Mouse (Mus musculus): ENCODE measurements at regions not wholly inside any gene's neighbourhood (a gene's known extent, or its start where the extent isn't known, plus 50 kb on each side); places are given as distances from the start of the nearest gene placed in this dataset.

- no peak for DNase-seq (ENCODE audit: inconsistent age in 2 of 2, low spot score in 1 of 2)
These were observed 113.2 kb upstream of the Gm17509 start for GRCm38 (mm10) chr13:117334125-117334524.

DNA sequence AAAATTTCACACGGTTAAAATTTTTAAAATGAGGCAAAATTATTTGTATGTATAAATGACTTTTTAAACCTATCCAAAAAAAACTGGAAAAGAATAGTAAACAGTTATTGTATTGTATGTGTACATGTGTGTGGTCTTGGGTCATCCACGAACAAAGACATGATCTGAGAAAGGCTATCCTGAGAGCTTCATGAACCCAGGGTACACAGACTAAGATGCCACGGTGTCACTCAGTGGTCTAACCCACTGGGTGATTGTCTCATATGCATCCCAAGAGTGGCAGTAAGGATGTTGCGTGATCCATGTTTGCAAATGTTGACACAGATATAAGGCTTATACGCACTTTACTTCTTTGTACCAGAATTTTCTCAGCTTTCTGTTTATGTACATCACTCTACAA, 113.7 kb upstream of the Gm17509 start:
- DNase-seq (ENCODE audit: inconsistent age in 2 of 2, low spot score in 1 of 2): no peak

- DNase-seq (ENCODE audit: inconsistent age in 2 of 2, low spot score in 1 of 2): no peak
These were observed 160.3 kb upstream of the Gm17509 start for GRCm38 (mm10) chr13:117381086-117381595.

GRCm38 (mm10) chr13:117383480-117384137, 162.7 kb upstream of the Gm17509 start:
- DNase-seq (ENCODE audit: inconsistent age in 2 of 2, low spot score in 1 of 2): no peak

DNA sequence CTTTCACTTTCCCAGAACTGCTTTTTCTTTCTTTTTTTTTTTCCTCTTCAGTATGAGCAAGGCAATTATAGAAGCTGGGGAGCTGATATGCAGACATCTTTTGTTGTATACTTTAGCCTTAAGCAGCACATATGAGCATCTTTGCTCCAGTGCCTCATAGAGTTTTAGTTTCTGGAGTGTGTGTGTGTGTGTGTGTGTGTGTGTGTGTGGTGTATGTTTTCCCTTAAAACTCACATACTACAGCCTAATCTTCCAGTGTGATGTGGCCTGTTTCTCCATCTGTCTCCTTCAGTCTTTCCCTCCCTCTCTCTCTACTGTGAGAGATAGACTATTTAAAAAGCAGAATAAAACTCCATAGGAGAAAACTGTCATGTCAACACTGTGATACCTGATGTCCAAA, 169.4 kb upstream of the Gm17509 start:
- no peak for DNase-seq (ENCODE audit: inconsistent age in 2 of 2, low spot score in 1 of 2)

GRCm38 (mm10) chr13:117393488-117393887, 172.6 kb upstream of the Gm17509 start:
- DNase-seq (ENCODE audit: inconsistent age in 2 of 2, low spot score in 1 of 2): no peak

DNA sequence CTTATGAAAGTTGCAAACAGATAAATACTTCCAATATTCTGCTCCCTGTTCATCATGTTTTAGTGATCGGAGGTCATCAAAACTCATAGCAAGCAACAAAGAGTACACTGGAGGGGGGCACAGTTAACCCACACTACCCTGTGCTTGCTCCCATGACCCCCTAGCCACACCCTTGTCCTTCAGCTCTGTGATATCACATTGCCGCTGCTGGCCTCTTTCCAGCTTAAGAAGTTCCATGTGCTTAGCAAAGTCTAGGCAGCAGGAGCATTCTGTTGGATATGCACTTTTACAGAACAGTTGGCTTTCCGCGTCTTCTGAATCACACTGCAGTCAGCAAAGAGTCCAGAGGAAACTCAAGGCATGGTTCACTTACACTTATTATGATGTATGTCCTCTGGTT, 180.4 kb upstream of the Gm17509 start:
- no peak for DNase-seq (ENCODE audit: inconsistent age in 2 of 2, low spot score in 1 of 2)

- peak in 1 of 2 experiments; percentile 7 for DNase-seq (ENCODE audit: inconsistent age in 2 of 2, low spot score in 1 of 2)
These were observed 189.1 kb upstream of the Gm17509 start for GRCm38 (mm10) chr13:117409940-117410339.

- no peak for DNase-seq (ENCODE audit: inconsistent age in 2 of 2, low spot score in 1 of 2)
These were observed 188.5 kb upstream of the Hcn1 start for GRCm38 (mm10) chr13:117413616-117414015.

DNA sequence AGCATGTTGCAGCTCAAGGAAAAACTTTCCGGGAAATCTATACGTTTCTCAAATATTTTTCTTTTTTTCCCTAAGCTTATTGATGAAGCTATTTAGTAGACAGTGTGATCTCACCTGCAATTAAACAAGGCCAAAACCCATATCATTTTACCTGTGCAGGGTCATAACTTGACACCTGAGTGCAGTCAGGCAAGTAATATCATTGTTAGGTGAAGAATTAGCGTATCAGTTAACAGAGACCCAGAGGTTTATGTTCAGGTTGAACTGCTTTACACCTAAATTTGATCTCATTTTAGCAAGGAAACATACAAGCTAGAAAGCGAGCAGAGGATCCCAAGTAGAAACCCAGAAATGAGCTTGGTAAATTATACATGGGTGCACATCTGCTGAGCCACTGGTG, 178.6 kb upstream of the Hcn1 start:
- no peak for DNase-seq (ENCODE audit: inconsistent age in 2 of 2, low spot score in 1 of 2)

GRCm38 (mm10) chr13:117425015-117425414, 177.1 kb upstream of the Hcn1 start:
- DNase-seq (ENCODE audit: inconsistent age in 2 of 2, low spot score in 1 of 2): no peak

DNA sequence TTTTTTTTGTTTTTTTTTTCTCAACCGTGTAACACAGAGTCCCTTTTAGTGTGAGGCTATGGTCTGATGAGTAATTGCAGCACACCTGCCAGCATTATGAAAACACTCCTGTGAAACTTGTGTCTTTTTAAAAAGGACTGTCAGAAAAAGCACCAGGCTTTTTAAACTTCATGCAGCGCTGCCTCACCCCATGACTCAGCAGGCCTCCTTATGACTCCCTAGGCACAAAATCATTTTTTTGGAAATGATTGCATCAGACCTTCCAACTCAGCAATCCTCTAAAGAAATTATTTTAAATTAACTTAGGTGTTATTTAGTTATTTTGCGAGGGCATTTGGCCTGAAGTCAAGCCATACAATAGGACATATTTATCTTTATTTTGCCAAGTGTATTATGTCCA, 134.7 kb upstream of the Hcn1 start:
- DNase-seq (ENCODE audit: inconsistent age in 2 of 2, low spot score in 1 of 2): peak in 1 of 2 experiments; percentile 38

- DNase-seq (ENCODE audit: inconsistent age in 2 of 2, low spot score in 1 of 2): no peak
These were observed 129.4 kb upstream of the Hcn1 start for GRCm38 (mm10) chr13:117472726-117473125.

GRCm38 (mm10) chr13:117482624-117483023, 119.5 kb upstream of the Hcn1 start:
- DNase-seq (ENCODE audit: inconsistent age in 2 of 2, low spot score in 1 of 2): no peak

DNA sequence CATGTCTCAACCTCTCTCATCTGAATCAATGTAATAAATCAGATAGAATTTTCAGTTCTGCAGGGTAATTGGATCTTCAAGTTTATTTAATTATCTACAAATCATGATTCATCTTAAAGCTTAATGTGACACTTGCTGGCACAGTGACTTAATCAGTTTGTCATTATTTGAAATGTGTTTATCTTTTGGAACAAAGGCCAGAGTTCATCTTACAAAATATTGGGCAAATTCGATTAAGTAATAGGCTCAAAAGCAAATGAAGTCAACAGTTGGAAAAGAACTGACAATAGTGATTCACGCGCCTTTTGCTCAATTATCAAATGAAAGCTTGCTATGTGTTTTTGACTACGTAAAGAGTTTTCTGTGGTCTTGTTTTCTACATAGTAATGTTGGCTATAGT, 93.4 kb upstream of the Hcn1 start:
- DNase-seq (ENCODE audit: inconsistent age in 2 of 2, low spot score in 1 of 2): peak in 1 of 2 experiments; percentile 62

DNA sequence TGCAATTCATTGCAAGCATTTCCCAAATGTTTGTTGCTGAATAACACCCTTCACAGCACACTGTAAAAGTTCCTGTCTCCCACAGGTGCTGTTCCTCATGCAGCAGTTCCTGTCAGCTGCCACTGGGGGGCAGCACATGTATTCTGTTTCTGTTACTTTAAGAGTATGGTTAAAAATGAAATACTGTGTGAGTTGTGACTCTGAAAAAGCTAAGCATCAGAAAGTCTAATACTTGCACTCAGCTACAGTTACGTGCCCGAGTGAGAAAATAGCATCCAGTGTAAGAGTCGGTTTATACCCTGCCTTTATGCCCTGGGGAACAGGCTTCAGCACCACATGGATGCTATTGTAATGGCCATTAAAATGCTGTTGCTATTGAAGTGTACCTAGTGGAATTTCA, 52.0 kb upstream of the Hcn1 start:
- DNase-seq (ENCODE audit: inconsistent age in 2 of 2, low spot score in 1 of 2): peak in 1 of 2 experiments; percentile 50
